Mouse (Mus musculus) left cerebral cortex, postnatal 4 days (tissue): ENCODE data around the gene Itgb1bp1. TPM values are rescaled to one million over a fixed set of nuclear protein-coding genes. Genes with fewer than 3 reads are reported as not detected.

Source experiments
- DNase-seq: peaks from one replicate; pipeline ENCODE4 v3.0.0-alpha.2; 2022
- intact Hi-C: fragments of 180-260 bp; cut with DNase I; formaldehyde crosslinking; loops from one replicate; pipeline ENCODE4 v1.15.1; 2025
- total RNA-seq, 2 experiments: library from RNA; stranded (reverse); gene quantifications; 2 replicates each; pipeline ENCODE4 v1.2.3; 2021

The Itgb1bp1 gene
- total RNA-seq, 2 experiments from 2014 or later: 33.4 to 35.3 TPM

GRCm38 (mm10) chr12:21207422-21207821 is 78.7 kb downstream of the Itgb1bp1 start:
- DNase-seq: no peak
- intact Hi-C loops: loop anchor here (10.0 kb wide), 1 partner anchor 73 kb away; no protein-coding TSS in a partner anchor

DNA sequence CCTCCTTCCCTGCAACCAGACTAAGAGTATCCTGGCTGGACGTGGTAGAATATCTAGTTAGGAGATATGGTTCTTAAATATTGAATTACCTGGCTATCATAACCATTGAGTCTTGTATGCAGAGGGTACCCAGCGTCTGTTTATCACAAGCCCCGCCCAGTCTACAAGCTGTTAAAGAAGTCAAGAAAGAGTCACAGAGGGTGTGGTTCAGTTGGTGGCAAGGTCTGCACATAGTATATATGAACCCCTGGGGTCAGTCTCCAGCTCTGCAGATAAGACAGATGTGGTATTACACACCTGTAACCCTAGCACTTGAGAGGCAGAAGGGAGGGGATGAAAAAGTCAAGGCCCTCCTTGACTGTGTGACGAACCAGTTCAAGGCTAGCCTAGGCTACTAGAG is 80.3 kb downstream of the Itgb1bp1 start:
- intact Hi-C loops: loop anchor here (10.0 kb wide), 1 partner anchor 71 kb away; no protein-coding TSS in a partner anchor
- no peak for DNase-seq

GRCm38 (mm10) chr12:21204701-21205312 is 81.3 kb downstream of the Itgb1bp1 start:
- intact Hi-C loops: loop anchor here (10.0 kb wide), 1 partner anchor 70 kb away; no protein-coding TSS in a partner anchor
- DNase-seq: peak; percentile 46

- no peak for DNase-seq
- intact Hi-C loops: loop anchor here (10.0 kb wide), 1 partner anchor 67 kb away; no protein-coding TSS in a partner anchor
Observed at GRCm38 (mm10) chr12:21201485-21202269, 84.4 kb downstream of the Itgb1bp1 start.

DNA sequence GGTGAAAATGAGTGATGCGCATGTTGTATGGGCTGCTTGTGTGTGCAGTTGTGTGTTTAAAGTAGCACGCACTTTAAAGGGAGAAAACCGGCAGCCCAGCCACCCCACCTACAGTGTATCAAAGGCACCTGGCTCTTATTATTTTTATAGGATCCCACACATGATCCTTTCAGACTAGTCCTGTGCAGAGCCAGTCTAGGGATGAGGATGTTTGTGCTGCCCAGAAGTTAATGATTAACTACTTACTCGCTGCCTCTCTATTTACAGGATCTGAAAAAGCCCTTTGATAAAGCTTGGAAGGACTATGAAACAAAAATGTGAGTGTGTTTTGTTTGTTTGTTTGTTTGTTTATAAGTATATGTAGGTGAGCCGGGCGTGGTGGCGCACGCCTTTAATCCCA is 85.5 kb downstream of the Itgb1bp1 start:
- intact Hi-C loops: loop anchor here (10.0 kb wide), 1 partner anchor 66 kb away; no protein-coding TSS in a partner anchor
- no peak for DNase-seq

DNA sequence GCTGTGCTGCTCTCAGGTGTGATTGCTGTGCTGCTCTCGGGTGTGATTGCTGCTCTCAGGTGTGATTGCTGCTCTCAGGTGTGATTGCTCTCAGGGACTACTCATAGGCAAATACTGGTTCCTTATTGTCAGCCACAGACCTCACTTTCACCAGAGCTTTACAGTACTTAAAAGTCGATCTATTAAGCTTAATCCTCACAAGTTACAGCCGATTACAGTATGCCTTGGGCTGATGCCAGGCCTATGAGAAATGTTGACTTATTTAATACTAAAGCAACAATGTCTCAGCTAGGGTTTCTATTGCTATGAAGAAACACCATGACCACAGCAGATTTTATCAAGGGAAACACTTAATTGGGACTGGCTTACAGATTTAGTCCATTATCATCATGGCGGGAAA is 89.7 kb downstream of the Itgb1bp1 start:
- intact Hi-C loops: no loop called here

DNA sequence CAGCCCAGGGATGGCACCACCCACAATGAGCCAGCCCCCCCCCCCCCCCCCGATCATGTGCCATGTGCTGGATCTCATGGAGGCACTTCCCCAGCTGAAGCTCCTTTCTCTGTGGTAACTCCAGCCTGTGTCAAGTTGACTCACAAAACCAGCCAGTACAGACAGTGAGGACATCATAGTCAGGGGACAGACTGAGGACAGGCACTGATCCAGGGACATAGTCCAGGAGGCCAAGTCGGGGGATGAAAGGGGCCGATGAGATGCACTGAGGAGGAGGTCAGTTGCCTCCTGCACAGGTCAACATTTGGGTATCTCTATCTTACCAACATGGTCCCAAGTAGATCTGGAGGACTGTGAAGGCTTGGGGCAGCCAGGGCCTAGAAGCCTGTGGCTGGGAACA is 90.6 kb downstream of the Itgb1bp1 start:
- intact Hi-C loops: no loop called here
- no peak for DNase-seq

More for the DNA sequence above, 89.7 kb downstream of the Itgb1bp1 start:
- DNase-seq: no peak

DNA sequence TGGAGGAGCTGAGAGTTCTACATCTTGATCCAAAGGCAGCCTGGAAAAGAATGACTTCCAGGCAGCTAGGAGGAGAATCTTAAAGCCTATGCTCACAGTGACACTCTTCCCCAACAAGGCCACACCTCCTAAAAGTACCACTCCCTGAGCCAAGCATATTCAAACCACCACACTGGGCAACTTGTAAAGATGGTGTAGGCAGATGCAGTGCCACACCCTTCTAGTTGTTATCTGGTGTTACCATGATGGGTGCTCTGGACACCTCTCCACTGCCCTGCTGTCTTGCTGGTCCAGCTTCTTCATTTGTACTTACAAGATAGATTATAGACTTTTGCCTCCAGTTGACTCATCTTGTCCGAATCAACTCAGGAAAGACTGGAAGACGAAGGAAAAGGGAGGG is 94.5 kb downstream of the Itgb1bp1 start:
- intact Hi-C loops: no loop called here
- no peak for DNase-seq

Other genes with a start within 250 kb of the Itgb1bp1 start
- gene Cpsf3, start 893 bp downstream of the Itgb1bp1 start, total RNA-seq: 10 to 100 TPM; 54.6 to 58.0 TPM
- 10 to 100 TPM; 18.7 to 22.2 TPM for gene Iah1, start 30.1 kb upstream of the Itgb1bp1 start, total RNA-seq
- gene Adam17, start 87.3 kb upstream of the Itgb1bp1 start, total RNA-seq: 10 to 100 TPM; 18.7 to 24.8 TPM
- 100 to 1,000 TPM; 657 to 673 TPM for gene Ywhaq, start 131.4 kb upstream of the Itgb1bp1 start, total RNA-seq